Mouse (Mus musculus) layer of hippocampus, adult 8-10 months (tissue): ENCODE data around the gene Tph2. TPM values are rescaled to one million over a fixed set of nuclear protein-coding genes. Genes with fewer than 3 reads are reported as not detected.
A peak's percentile ranks its signal among the peaks of the same experiment; 100 is the strongest.

Experiments
- DNase-seq, 2 experiments: peaks; one replicate each; pipeline ENCODE4 v3.0.0; 2022; ENCODE audit warnings: low spot score in 2 of 2
- total RNA-seq, 4 experiments: library from RNA; stranded (reverse); gene quantifications; 2 replicates each; pipeline ENCODE4 v1.2.4; 2022

Gene Tph2
- total RNA-seq, 4 experiments from 2014 or later: 0.69 to 0.85 (median 0.79) TPM

DNA sequence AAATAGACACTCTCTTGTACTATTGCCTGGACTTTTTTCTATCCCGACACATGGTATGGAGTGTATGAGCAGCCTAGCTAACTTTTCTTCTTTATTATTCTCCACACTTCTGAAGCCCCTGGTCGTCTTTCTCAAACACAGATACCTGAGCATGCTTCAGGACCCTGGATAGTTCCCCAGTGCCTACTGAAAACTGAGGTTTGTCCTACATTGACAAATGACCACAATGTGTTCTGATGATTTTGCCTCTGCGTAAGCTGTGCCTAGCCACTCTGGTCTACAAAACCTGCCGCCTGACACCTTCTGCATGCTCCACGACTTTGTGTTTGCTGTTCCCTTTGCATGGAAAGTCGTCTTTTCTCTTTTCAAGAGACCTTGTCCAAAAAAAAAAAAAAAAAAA is 41.2 kb downstream of the Tph2 start:
- DNase-seq: no peak

DNA sequence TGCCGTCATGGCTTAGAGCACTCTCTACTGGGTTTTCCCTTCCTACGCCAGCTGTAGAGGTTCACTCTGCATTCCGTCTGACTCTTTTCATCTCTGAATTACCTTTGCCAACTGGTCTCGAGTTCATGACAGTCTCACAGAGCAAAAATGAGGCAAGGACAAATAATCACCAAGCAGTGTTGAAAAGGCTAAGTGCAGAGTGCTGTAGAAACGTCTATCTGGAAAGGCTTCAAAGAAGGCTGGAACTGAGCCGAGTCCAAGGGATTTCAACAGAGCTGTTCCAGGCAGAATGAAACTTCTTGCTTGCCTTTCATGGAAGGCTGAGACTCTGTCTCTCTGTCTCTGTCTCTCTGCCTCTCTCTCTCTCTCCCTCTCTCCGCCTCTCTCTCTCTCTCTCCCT is 47.8 kb downstream of the Tph2 start:
- DNase-seq: no peak

GRCm38 (mm10) chr10:115127907-115128306 is 56.9 kb downstream of the Tph2 start:
- DNase-seq: no peak

- DNase-seq: no peak
Observed at GRCm38 (mm10) chr10:115125550-115125949, 59.3 kb downstream of the Tph2 start.

DNA sequence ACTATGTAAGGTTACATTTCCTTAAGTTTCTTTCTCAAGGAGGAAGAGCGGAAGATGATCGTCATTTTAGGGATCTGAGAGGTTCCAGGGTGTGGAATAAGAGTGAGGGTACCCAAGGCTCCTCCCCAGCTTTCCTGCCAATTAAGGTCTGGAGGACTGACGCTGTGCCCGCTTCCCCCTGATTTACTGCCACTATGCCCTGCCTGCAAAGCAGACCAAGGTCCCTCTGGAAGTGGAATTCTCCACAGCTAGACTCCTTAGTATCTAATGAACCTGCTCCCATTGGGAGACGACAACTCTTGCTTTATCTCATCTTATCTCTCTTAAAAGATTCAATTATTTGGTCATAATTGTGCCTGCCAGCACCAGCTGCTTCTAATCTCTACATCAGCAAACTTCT is 59.8 kb downstream of the Tph2 start:
- no peak for DNase-seq

DNA sequence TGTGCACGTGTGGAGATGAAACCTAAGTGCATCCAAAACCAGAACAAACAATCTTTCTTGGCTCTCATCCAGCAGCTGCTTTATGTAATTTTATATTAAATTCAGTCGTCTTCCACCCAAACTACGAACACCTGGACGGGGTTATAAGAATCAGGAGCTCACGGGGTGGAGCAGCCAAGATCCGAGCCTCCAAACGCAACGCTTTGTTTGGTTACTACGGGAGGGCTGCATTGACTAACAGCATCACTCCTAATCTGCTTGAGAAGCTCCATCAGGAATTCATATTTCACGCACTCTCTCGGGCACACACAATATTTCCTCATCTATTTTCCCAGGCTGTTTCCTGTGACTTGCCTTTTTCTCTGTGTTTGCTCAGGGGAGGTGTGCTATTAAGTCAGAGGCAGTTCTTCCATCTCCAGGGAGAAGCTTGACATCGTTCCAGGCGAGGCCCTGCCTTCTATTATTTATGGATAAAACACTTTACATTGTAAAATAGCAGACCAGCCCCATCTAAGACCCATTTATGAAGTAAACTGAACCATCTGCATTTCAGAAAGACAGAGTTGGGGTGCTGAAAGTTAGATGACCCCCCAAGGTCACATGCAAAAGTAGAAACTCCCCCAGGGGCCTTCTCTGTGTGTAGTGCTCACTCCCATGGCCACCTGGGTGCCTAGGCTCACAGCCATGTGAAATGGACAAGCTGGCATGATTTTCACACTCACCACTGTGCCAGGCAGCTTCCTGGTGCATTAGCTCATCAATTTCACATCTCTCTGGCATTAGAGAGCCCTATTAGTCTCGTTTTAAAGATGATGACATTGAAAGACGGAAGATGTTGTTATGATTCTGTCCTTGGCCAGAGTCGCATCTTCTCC is 76.9 kb downstream of the Tph2 start:
- no peak for DNase-seq

- DNase-seq: no peak
Observed at GRCm38 (mm10) chr10:115104175-115104574, 80.6 kb downstream of the Tph2 start.

GRCm38 (mm10) chr10:115099890-115100580 is 84.8 kb downstream of the Tph2 start:
- no peak for DNase-seq

GRCm38 (mm10) chr10:115097163-115097562 is 87.7 kb downstream of the Tph2 start:
- peak; percentile 26 to 76 for DNase-seq

GRCm38 (mm10) chr10:115096191-115096590 is 88.6 kb downstream of the Tph2 start:
- no peak for DNase-seq

GRCm38 (mm10) chr10:115078232-115078631 is 106.6 kb downstream of the Tph2 start:
- no peak for DNase-seq

DNA sequence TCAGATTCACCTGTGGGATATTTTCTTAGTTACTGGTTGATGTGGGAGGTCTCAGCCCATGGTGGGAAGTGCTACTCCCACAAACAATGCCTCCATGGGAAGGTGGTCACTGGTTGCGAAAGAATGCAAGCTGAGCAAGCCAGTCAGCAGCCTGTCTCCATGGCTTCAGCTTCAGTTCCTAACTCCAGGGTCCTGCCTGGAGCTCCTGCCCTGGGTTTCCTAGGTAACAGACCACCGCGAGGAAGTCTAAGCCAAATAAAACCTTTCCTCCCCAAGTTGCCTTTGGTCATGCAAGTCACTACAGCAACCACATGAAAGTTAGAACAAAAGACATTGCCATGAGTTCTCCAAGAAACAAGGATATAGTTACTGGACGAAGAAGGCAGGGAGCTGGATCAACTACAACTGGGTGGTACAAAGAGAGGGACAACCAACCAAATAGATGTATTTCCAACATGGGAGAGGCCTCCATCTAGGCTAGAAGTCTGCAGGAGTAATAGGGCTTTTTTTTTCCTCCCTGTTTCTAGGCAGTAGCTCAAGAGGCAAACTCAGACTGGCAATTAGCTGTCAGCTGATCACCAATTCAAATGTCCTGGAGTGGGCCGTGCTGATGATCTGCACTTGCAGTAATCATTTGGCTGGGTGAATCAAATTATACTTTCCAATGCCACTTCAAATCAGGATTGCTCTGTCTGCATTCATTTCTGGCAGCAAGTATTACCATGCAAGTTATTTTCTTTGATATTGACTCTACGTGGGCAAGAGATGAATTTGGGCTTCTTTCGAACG is 115.5 kb downstream of the Tph2 start:
- peak in 1 of 2 experiments; percentile 3 for DNase-seq

GRCm38 (mm10) chr10:115063936-115064335 is 120.9 kb downstream of the Tph2 start:
- no peak for DNase-seq

- DNase-seq: no peak
Observed at GRCm38 (mm10) chr10:115061498-115061897, 123.3 kb downstream of the Tph2 start.

GRCm38 (mm10) chr10:115060759-115061158 is 124.1 kb downstream of the Tph2 start:
- no peak for DNase-seq

GRCm38 (mm10) chr10:115051602-115052001 is 133.2 kb downstream of the Tph2 start:
- DNase-seq: no peak

DNA sequence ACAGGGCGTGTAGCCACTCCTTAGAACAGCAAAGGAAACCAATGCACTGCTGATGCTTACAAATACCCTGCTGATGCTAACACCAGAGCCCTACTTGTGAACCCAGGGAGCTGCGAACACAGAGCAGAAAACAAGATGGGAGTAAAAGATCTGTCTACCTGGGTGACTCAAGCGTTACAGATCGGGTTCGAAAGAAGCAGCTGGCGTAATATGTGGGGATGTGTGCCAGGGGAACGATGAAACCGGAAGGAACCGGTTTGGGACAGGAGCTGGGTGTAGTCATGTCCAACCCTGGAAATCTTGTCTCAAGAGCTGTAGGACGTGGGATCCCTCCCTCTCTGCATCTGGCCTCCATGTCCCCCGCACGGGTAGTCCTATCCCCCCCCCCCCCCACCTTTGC is 134.1 kb downstream of the Tph2 start:
- DNase-seq: no peak

DNA sequence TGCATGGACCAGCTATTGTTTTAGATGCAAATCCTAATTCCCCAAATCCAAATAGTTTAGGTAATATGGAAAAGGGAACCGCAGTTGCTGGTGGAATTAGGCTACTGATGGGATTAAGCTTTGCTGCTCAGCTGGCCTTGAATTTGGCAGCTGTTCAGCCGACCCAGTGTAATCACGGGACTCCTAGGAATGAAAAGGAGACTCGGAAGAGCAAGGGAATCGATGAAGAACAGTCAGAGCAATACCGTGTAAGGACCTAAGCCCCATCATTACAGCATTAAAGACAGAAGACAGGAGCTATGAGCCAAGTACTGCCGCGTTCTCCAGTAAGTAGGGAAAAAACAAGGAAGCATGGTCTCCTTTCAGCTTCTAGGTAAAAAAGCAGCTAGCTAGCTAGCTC is 134.6 kb downstream of the Tph2 start:
- DNase-seq: no peak

DNA sequence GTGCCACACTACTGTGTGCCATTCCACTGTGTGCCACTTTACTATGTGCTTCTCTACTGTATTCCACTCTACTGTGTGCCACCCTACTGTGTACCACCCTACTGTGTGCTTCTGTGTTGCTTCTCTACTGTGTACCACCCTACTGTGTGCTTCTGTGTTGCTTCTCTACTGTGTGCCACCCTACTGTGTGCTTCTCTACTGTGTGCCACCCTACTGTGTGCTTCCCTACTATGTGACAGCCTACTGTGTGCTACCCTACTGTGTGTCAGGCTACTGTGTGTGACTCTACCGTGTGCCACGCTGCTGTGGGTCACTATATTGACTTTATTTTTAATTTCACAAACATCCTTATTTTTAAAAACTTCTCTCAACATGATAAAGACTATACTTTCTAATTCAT is 136.3 kb downstream of the Tph2 start:
- DNase-seq: no peak

DNA sequence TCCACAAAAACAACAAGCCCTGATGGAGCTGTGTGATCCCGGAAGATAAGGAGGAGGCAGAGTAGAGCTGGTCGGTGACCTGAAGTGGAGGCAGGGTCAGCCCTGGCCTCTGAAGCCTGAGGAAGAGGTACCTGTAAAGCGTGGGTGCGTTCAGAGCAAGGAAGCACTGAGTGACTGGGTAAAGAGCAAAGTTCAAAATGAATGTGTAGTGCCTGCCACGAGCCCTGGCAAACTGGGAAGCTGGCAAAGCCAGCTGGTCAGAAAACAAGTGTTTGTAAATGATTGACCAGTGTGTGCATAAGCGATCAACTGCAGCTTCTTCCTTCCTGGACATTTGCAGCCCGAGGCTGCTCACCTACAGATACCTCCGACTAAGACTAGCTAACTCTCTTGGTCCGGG is 149.1 kb downstream of the Tph2 start:
- no peak for DNase-seq
